Mouse (Mus musculus): ENCODE measurements around the gene Cldn2. TPM values are rescaled to one million over a fixed set of nuclear protein-coding genes. Genes with fewer than 3 reads are reported as not detected.
"Not testable (repeated sequence)": the region's sequence is repeated elsewhere in the genome, so short reads cannot be mapped to it uniquely, and the experiment has no call there.

Cldn2 gene
- 0.06 and 0.20 TPM in 2 replicates for polyA plus RNA-seq (2012; rRNA removed)

- no peak for DNase-seq (ENCODE audit: extremely low spot score in 1 of 2, low spot score in 1 of 2)
These were observed at the start of gene Cldn2 for GRCm38 (mm10) chrX:139800406-139800878. TSS of gene Cldn2 (plus strand) at chrX:139800828.

GRCm38 (mm10) chrX:139751855-139752254 is 48.8 kb upstream of the Cldn2 start:
- DNase-seq (ENCODE audit: extremely low spot score in 1 of 2, low spot score in 1 of 2): peak in 1 of 2 experiments; percentile 36

GRCm38 (mm10) chrX:139758634-139759033 is 42.0 kb upstream of the Cldn2 start:
- DNase-seq (ENCODE audit: extremely low spot score in 1 of 2, low spot score in 1 of 2): not testable (repeated sequence)

- DNase-seq (ENCODE audit: extremely low spot score in 1 of 2, low spot score in 1 of 2): peak in 1 of 2 experiments; percentile 60
These were observed 38.1 kb upstream of the Cldn2 start for GRCm38 (mm10) chrX:139762546-139762945.

GRCm38 (mm10) chrX:139769975-139770637 is 30.5 kb upstream of the Cldn2 start:
- no peak for DNase-seq (ENCODE audit: extremely low spot score in 1 of 2, low spot score in 1 of 2)

- peak; percentile 1 to 39 for DNase-seq (ENCODE audit: extremely low spot score in 1 of 2, low spot score in 1 of 2)
These were observed 26.1 kb upstream of the Cldn2 start for GRCm38 (mm10) chrX:139774309-139775083.

- no peak for DNase-seq (ENCODE audit: extremely low spot score in 1 of 2, low spot score in 1 of 2)
These were observed 25.5 kb upstream of the Cldn2 start for GRCm38 (mm10) chrX:139775084-139775612.

- no peak for DNase-seq (ENCODE audit: extremely low spot score in 1 of 2, low spot score in 1 of 2)
These were observed 23.3 kb upstream of the Cldn2 start for GRCm38 (mm10) chrX:139777357-139777756.

- no peak for DNase-seq (ENCODE audit: extremely low spot score in 1 of 2, low spot score in 1 of 2)
These were observed 21.7 kb upstream of the Cldn2 start for GRCm38 (mm10) chrX:139778886-139779285.

GRCm38 (mm10) chrX:139779401-139779800 is 21.2 kb upstream of the Cldn2 start:
- no peak for DNase-seq (ENCODE audit: extremely low spot score in 1 of 2, low spot score in 1 of 2)

GRCm38 (mm10) chrX:139780988-139781387 is 19.6 kb upstream of the Cldn2 start:
- DNase-seq (ENCODE audit: extremely low spot score in 1 of 2, low spot score in 1 of 2): no peak

- no peak for DNase-seq (ENCODE audit: extremely low spot score in 1 of 2, low spot score in 1 of 2)
These were observed 19.1 kb upstream of the Cldn2 start for GRCm38 (mm10) chrX:139781563-139781962.

- no peak for DNase-seq (ENCODE audit: extremely low spot score in 1 of 2, low spot score in 1 of 2)
These were observed 18.2 kb upstream of the Cldn2 start, which contains the start of gene Ripply1 for GRCm38 (mm10) chrX:139782278-139783044. TSS of gene Ripply1 (minus strand) at chrX:139782353.

GRCm38 (mm10) chrX:139783045-139783422 is 17.6 kb upstream of the Cldn2 start:
- no peak for DNase-seq (ENCODE audit: extremely low spot score in 1 of 2, low spot score in 1 of 2)

GRCm38 (mm10) chrX:139785764-139786163 is 14.9 kb upstream of the Cldn2 start:
- no peak for DNase-seq (ENCODE audit: extremely low spot score in 1 of 2, low spot score in 1 of 2)

GRCm38 (mm10) chrX:139794072-139794845 is 6.4 kb upstream of the Cldn2 start:
- no peak for DNase-seq (ENCODE audit: extremely low spot score in 1 of 2, low spot score in 1 of 2)

- DNase-seq (ENCODE audit: extremely low spot score in 1 of 2, low spot score in 1 of 2): no peak
These were observed 4.6 kb upstream of the Cldn2 start for GRCm38 (mm10) chrX:139796037-139796436.

- no peak for DNase-seq (ENCODE audit: extremely low spot score in 1 of 2, low spot score in 1 of 2)
These were observed 2.8 kb upstream of the Cldn2 start for GRCm38 (mm10) chrX:139797875-139798274.

- no peak for DNase-seq (ENCODE audit: extremely low spot score in 1 of 2, low spot score in 1 of 2)
These were observed 675 bp upstream of the Cldn2 start for GRCm38 (mm10) chrX:139799953-139800352.

- no peak for DNase-seq (ENCODE audit: extremely low spot score in 1 of 2, low spot score in 1 of 2)
These were observed 2.4 kb downstream of the Cldn2 start for GRCm38 (mm10) chrX:139803028-139803427.
